Mouse (Mus musculus) testis, postnatal 10 days (tissue): ENCODE measurements at regions not wholly inside any gene's neighbourhood (a gene's known extent, or its start where the extent isn't known, plus 50 kb on each side); places are given as distances from the start of the nearest gene placed in this dataset.

Source experiments
- DNase-seq: peaks from one replicate; pipeline ENCODE4 v3.0.0; 2021; ENCODE audit warnings: low spot score

GRCm38 (mm10) chr3:115655020-115655419 is 59.9 kb downstream of the S1pr1 start:
- no peak for DNase-seq

GRCm38 (mm10) chr3:115652236-115652635 is 62.6 kb downstream of the S1pr1 start:
- no peak for DNase-seq

GRCm38 (mm10) chr3:115649338-115650117 is 65.3 kb downstream of the S1pr1 start:
- no peak for DNase-seq

GRCm38 (mm10) chr3:115646993-115647392 is 67.9 kb downstream of the S1pr1 start:
- no peak for DNase-seq

- DNase-seq: no peak
These were observed 70.6 kb downstream of the S1pr1 start for GRCm38 (mm10) chr3:115644307-115644706.

GRCm38 (mm10) chr3:115642846-115643260 is 72.0 kb downstream of the S1pr1 start:
- peak; percentile 91 for DNase-seq

- DNase-seq: peak; percentile 48
These were observed 72.6 kb downstream of the S1pr1 start for GRCm38 (mm10) chr3:115642001-115642845.

GRCm38 (mm10) chr3:115641411-115641810 is 73.5 kb downstream of the S1pr1 start:
- no peak for DNase-seq

- DNase-seq: no peak
These were observed 79.4 kb downstream of the S1pr1 start for GRCm38 (mm10) chr3:115635487-115635886.

- no peak for DNase-seq
These were observed 79.8 kb downstream of the S1pr1 start for GRCm38 (mm10) chr3:115635081-115635480.

- DNase-seq: no peak
These were observed 82.5 kb downstream of the S1pr1 start for GRCm38 (mm10) chr3:115632417-115632743.

- no peak for DNase-seq
These were observed 83.1 kb downstream of the S1pr1 start for GRCm38 (mm10) chr3:115631573-115632416.

- no peak for DNase-seq
These were observed 92.0 kb downstream of the S1pr1 start for GRCm38 (mm10) chr3:115622920-115623319.

GRCm38 (mm10) chr3:115622300-115622699 is 92.6 kb downstream of the S1pr1 start:
- no peak for DNase-seq

- no peak for DNase-seq
These were observed 94.9 kb downstream of the S1pr1 start for GRCm38 (mm10) chr3:115619970-115620369.

GRCm38 (mm10) chr3:115615994-115616598 is 98.8 kb downstream of the S1pr1 start:
- peak; percentile 54 for DNase-seq

GRCm38 (mm10) chr3:115612859-115613258 is 102.0 kb downstream of the S1pr1 start:
- DNase-seq: no peak

GRCm38 (mm10) chr3:115608087-115608486 is 106.8 kb downstream of the S1pr1 start:
- no peak for DNase-seq

- DNase-seq: no peak
These were observed 110.1 kb downstream of the S1pr1 start for GRCm38 (mm10) chr3:115604734-115605279.

GRCm38 (mm10) chr3:115604267-115604666 is 110.6 kb downstream of the S1pr1 start:
- DNase-seq: no peak

GRCm38 (mm10) chr3:115603803-115604202 is 111.1 kb downstream of the S1pr1 start:
- no peak for DNase-seq

GRCm38 (mm10) chr3:115599281-115599680 is 115.6 kb downstream of the S1pr1 start:
- no peak for DNase-seq
